Mouse (Mus musculus) splenic B cell, adult 2 months (primary cell): Measurements from ENCODE around the gene L3mbtl3.

Experiments used
- DNase-seq: peaks from one replicate; pipeline ENCODE4 v3.0.0-alpha.2; 2011; ENCODE audit warnings: low read depth, low spot score
- H3K27me3 ChIP-seq: 2 replicates; pipeline ENCODE4 v1.6.1; 2012; ENCODE audit warnings: mild to moderate bottlenecking, low read length, moderate library complexity, mixed read lengths; ENCODE audit not compliant: control insufficient read depth, poor library complexity, insufficient read depth, severe bottlenecking
- H3K36me3 ChIP-seq: 2 replicates; pipeline ENCODE4 v1.6.1; 2012; ENCODE audit warnings: mild to moderate bottlenecking, low read length, moderate library complexity, mixed read lengths; ENCODE audit not compliant: control insufficient read depth, poor library complexity, insufficient read depth, severe bottlenecking

L3mbtl3 gene

GRCm38 (mm10) chr10:26243203-26243602, 132.6 kb downstream of the L3mbtl3 start:
- Histone ChIP-seq H3K36me3 (no peaks in the 10 kb centered on the region), H3K27me3 (no peaks in the 10 kb centered on the region)
- no peak for DNase-seq

GRCm38 (mm10) chr10:26239090-26239489, 136.7 kb downstream of the L3mbtl3 start:
- H3K27me3 ChIP-seq: no peaks in the 10 kb centered on the region

GRCm38 (mm10) chr10:26238559-26238958, 137.2 kb downstream of the L3mbtl3 start:
- no peak for DNase-seq
- Histone ChIP-seq H3K27me3 (no peaks in the 10 kb centered on the region), H3K36me3 (no peaks in the 10 kb centered on the region)

More at GRCm38 (mm10) chr10:26239090-26239489, 136.7 kb downstream of the L3mbtl3 start:
- no peaks in the 10 kb centered on the region for H3K36me3 ChIP-seq
- no peak for DNase-seq

- DNase-seq: no peak
- Histone ChIP-seq H3K36me3 (no peaks in the 10 kb centered on the region), H3K27me3 (no peaks in the 10 kb centered on the region)
Measured at GRCm38 (mm10) chr10:26232071-26232653, 143.6 kb downstream of the L3mbtl3 start.

GRCm38 (mm10) chr10:26229488-26229887, 146.3 kb downstream of the L3mbtl3 start, which contains the start of gene Samd3:
Gene Samd3, plus strand, starts transcription at chr10:26229707.
- Histone ChIP-seq H3K27me3 (no peaks in the 10 kb centered on the region), H3K36me3 (no peaks in the 10 kb centered on the region)
- no peak for DNase-seq

- no peaks in the 10 kb centered on the region for H3K27me3 ChIP-seq
- no peak for DNase-seq
- no peaks in the 10 kb centered on the region for H3K36me3 ChIP-seq
Measured at GRCm38 (mm10) chr10:26228187-26228586, 147.6 kb downstream of the L3mbtl3 start.

GRCm38 (mm10) chr10:26226734-26227133, 149.0 kb downstream of the L3mbtl3 start:
- no peaks in the 10 kb centered on the region for H3K36me3 ChIP-seq
- no peaks in the 10 kb centered on the region for H3K27me3 ChIP-seq
- no peak for DNase-seq

- Histone ChIP-seq H3K36me3 (no peaks in the 10 kb centered on the region), H3K27me3 (no peaks in the 10 kb centered on the region)
- DNase-seq: no peak
Measured at GRCm38 (mm10) chr10:26226241-26226640, 149.5 kb downstream of the L3mbtl3 start.
